Mouse (Mus musculus) forebrain, embryonic 12.5 days (tissue): Measurements from ENCODE around the gene Uvrag. TPM values are rescaled to one million over a fixed set of nuclear protein-coding genes. Genes with fewer than 3 reads are reported as not detected.

ENCODE experiments used
- ATAC-seq: fragments of 200-750 bp; cut with Nextera tagmentation; 2 replicates; pipeline ENCODE4 v1.8.0; 2017; ENCODE audit warnings: moderate TSS enrichment; ENCODE audit not compliant: low FRiP score
- H3K27ac ChIP-seq: fragments of 300-500 bp; sonication (generic); 2 replicates; pipeline ENCODE4 v1.5.1; 2016; ENCODE audit warnings: mild to moderate bottlenecking
- H3K27me3 ChIP-seq: fragments of 300-500 bp; sonication (generic); 2 replicates; pipeline ENCODE4 v1.6.1; 2016; ENCODE audit warnings: mild to moderate bottlenecking
- H3K36me3 ChIP-seq: fragments of 300-500 bp; sonication (generic); replicated peaks from 2 replicates; pipeline ENCODE4 v1.6.1; 2016; ENCODE audit warnings: mild to moderate bottlenecking
- H3K4me1 ChIP-seq: fragments of 300-500 bp; sonication (generic); 2 replicates; pipeline ENCODE4 v1.6.1; 2016
- H3K4me2 ChIP-seq: fragments of 300-500 bp; sonication (generic); 2 replicates; pipeline ENCODE4 v1.6.1; 2016; ENCODE audit warnings: mild to moderate bottlenecking, moderate library complexity
- H3K4me3 ChIP-seq: fragments of 300-500 bp; sonication (generic); replicated peaks from 2 replicates; pipeline ENCODE4 v1.5.1; 2016; ENCODE audit warnings: mild to moderate bottlenecking
- H3K9ac ChIP-seq: fragments of 300-500 bp; sonication (generic); 2 replicates; pipeline ENCODE4 v1.6.1; 2016; ENCODE audit warnings: mild to moderate bottlenecking
- H3K9me3 ChIP-seq: fragments of 300-500 bp; sonication (generic); 2 replicates; pipeline ENCODE4 v1.6.1; 2016
- WGBS: fragments of 180-500 bp; shearing (Covaris S2); methylation state at CpG from one replicate; pipeline ENCODE4 v1.1.7; 2016; 5-methylcytosine and 5-hydroxymethylcytosine counted together
- polyA plus RNA-seq: library from polyadenylated mRNA; unstranded; fragments of >200 nt; fragmentation: Nextera tagmentation; extraction: Ambion mirVana; gene quantifications from 2 replicates; pipeline ENCODE4 v1.2.1, GENCODE M21; 2016

Uvrag gene
- polyA plus RNA-seq, 1 experiment from 2014 or later = 16.1 TPM

DNA sequence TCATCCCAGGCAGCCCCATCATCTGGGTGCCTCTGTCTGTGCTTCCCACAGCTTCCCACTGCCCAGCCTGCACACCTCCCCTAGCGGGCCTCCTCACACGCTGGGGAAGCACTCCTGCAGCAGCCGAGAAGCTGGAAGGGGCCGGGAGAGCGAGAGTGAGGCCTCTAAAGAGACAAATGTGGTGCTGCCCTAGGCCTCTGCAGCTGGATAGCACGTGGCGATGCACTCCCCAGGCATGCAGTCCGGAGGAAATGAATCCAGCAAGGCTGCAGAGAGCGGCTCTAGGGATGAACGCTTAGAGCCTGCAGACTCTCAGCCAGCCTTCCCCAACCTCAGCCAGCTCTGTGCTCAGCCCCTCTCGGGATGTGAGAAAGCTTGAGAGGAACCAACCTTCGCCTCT is 270.1 kb downstream of the Uvrag start:
- no peak overlapping the region for H3K4me3 ChIP-seq
- no peak overlapping the region for H3K27ac ChIP-seq
- H3K4me2 ChIP-seq = no peak overlapping the region
- no peak overlapping the region for H3K9ac ChIP-seq
- H3K27me3 ChIP-seq = peaks cover 11% of the 10 kb centered on the region; the same call in 1 of the 2 replicates
- H3K9me3 ChIP-seq = no peaks in the 10 kb centered on the region
- peaks cover 24% of the 10 kb centered on the region for H3K4me1 ChIP-seq
- H3K36me3 ChIP-seq = no peaks in the 10 kb centered on the region
- WGBS = 25% methylated on average over 12 of the region's 12 CpGs
- ATAC-seq = no peak

DNA sequence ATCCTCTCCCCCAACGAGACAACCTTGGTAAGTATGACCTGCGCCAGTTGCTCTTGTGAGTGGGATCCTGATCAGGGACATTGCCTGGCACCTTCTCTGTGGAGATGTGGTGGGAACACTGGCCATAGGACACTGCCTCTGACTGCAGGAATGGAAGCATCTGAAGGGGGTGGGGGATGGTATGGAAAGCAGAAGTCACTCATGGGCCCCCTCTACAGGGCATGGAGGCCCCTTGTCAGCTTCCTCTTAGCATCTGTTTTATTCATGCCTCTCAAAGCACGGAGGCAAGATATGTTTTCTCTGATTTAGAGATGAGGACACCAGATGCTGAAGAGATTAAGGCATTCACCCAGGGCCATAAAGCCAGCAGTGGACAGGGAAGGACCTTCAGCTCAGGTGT is 271.9 kb downstream of the Uvrag start:
- Histone ChIP-seq H3K4me3 (no peak overlapping the region), H3K9me3 (no peaks in the 10 kb centered on the region), H3K4me2 (no peak overlapping the region), H3K27me3 (peaks cover 8% of the 10 kb centered on the region; the same call in 1 of the 2 replicates), H3K36me3 (no peaks in the 10 kb centered on the region), H3K27ac (no peak overlapping the region), H3K9ac (no peak overlapping the region), H3K4me1 (peaks cover 18% of the 10 kb centered on the region)
- WGBS = 54% methylated on average over 3 of the region's 3 CpGs
- no peak for ATAC-seq

DNA sequence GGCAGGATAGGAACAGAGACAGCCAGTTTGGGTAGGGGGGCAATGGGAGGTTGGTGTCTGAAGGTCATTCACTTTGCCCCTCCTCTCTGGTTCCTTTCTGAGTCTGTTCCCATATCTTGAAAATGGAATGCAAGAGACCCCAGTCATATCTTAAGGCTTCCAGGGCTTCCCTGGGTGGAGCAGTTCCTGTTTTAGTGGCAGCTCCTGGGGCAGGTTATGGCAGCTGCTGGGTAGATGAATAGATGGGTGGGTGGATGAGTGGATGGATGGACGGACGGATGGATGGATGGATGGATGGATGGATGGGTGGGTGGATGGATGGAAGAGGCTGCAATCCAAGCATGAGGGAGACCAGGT is 273.2 kb downstream of the Uvrag start:
- Histone ChIP-seq H3K4me2 (no peak overlapping the region), H3K27ac (no peak overlapping the region), H3K9me3 (no peaks in the 10 kb centered on the region), H3K36me3 (no peaks in the 10 kb centered on the region), H3K27me3 (peaks cover 5% of the 10 kb centered on the region; the same call in 1 of the 2 replicates), H3K4me3 (no peak overlapping the region), H3K4me1 (peaks cover 18% of the 10 kb centered on the region), H3K9ac (no peak overlapping the region)
- 86% methylated on average over 2 of the region's 2 CpGs for WGBS
- no peak for ATAC-seq

DNA sequence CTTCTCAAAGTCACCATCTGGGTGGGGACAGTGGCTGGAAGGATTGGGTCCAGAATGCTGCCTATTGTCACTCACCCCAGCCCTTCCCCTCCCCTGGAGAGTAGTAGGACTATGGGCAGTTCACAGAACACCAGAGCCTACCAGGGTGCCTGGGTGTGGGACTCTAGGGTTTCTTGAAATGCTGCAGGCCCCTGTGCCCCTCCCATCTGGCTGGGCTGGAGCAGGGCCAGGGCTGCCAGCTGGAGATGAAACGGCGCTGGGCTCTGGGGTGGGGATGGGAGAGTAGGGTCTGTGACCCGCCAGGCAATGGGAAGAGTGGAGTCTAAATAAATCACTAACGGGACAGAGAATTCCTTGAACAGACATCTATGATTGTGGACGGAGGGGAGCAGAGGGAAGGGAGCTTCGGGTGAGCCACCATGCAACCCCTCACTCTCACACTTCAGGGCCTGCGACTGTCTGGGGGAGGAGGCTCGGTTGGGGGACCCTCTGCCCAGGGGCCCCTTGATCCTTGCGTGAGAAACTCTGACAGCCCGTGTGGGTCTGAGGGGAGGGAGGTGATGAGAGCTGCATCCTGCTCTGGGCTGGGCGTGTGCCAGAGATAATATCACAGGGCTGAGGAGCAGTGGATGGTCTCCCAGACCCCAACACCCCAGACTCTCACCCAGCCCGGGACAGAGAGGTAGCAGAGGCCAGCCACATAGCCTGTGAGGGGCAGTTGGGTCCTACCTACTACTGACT is 273.7 kb downstream of the Uvrag start:
- H3K4me2 ChIP-seq = no peak overlapping the region
- no peak overlapping the region for H3K9ac ChIP-seq
- no peak overlapping the region for H3K27ac ChIP-seq
- no peaks in the 10 kb centered on the region for H3K36me3 ChIP-seq
- H3K9me3 ChIP-seq = no peaks in the 10 kb centered on the region
- H3K27me3 ChIP-seq = peaks cover 5% of the 10 kb centered on the region; the same call in 1 of the 2 replicates
- peak; percentile 14; the same call in 1 of the 2 replicates for ATAC-seq
- peaks cover 18% of the 10 kb centered on the region for H3K4me1 ChIP-seq
- WGBS = 33% methylated on average over 12 of the region's 12 CpGs
- no peak overlapping the region for H3K4me3 ChIP-seq

DNA sequence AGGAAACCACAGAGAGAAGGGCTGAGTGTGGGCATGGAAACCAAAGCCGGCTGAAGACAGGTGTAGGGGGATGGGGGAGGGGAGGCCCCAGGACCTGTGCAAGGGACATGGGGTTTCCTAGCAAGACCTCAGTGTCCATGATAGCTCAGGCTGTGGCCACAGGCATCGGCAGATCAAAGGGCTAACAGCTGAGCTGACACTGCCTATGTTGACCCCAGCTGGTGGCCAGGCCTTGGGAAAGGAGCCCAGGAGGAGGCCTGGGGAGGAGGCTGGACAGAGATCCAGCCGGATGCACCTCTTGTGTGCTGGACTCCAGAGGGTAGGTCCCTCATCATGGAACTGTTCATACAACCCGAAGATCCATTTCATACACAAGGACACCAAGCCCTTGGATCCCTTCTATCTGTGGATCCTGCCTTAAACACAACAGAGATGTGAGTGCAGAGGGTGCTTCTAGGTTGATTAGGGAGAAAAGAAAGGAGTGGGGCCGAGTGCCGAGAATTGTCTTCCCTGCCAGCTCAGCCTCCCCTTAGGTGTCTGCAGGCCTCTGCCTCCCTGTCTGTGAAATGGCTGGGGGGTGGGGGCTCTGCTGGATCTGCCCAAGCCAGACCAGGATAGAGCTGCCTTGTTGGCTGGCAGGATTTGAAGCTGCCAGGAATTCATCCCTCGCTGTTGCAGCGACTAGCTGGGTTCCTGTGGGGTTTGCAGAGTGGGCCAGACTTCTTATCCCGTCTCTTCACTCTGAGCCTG is 276.8 kb downstream of the Uvrag start:
- no peak for ATAC-seq
- H3K27ac ChIP-seq = no peak overlapping the region
- H3K9ac ChIP-seq = no peak overlapping the region
- H3K9me3 ChIP-seq = no peaks in the 10 kb centered on the region
- H3K4me1 ChIP-seq = peaks cover 13% of the 10 kb centered on the region
- no peaks in the 10 kb centered on the region for H3K27me3 ChIP-seq
- 50% methylated on average over 9 of the region's 9 CpGs for WGBS
- H3K4me3 ChIP-seq = no peak overlapping the region
- no peaks in the 10 kb centered on the region for H3K36me3 ChIP-seq
- no peak overlapping the region for H3K4me2 ChIP-seq

DNA sequence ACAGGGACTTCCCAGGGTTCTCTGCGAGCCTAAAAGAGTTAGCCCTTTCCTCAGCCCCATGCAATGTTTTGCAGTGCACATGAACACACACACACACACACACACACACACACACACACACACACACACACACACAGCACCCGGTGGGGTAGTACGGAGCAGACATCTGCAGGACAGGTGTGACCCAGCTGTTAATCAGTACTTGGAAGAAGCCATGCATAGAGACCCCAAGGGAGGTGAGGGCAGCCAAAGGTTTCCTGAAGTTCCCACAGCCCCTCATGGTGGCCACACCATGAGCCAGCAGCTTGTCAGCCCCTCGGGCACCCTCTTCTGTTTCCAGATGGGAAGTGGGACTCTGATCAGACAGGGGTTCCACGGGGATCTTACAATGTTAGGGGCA is 277.9 kb downstream of the Uvrag start:
- Histone ChIP-seq H3K4me3 (no peak overlapping the region), H3K27me3 (no peaks in the 10 kb centered on the region), H3K9me3 (no peaks in the 10 kb centered on the region), H3K4me2 (no peak overlapping the region), H3K4me1 (peaks cover 13% of the 10 kb centered on the region), H3K27ac (no peak overlapping the region), H3K36me3 (no peaks in the 10 kb centered on the region), H3K9ac (no peak overlapping the region)
- WGBS = 81% methylated on average over 5 of the region's 5 CpGs
- no peak for ATAC-seq

DNA sequence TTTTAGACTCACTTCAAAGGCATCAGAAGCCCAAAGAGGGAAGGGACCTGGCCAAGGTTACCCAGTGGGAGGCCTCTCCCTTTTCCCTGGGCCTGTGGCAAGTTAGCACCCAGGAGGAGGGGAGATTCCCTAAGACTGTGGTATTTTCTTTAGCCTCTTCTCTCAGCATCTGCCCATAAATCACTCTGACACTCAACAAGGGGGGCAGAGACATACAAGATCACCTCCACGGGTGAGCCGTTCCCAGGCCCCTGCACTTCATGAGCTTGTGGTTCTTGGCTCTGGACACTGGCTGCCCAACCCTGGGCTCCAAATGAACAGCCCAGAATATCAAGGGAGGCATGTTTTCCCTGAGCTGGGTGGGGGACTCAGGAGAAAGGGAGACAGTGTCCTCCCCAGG is 279.9 kb downstream of the Uvrag start:
- Histone ChIP-seq H3K4me1 (peaks cover 10% of the 10 kb centered on the region), H3K9ac (no peak overlapping the region), H3K4me3 (no peak overlapping the region), H3K36me3 (no peaks in the 10 kb centered on the region), H3K9me3 (no peaks in the 10 kb centered on the region), H3K4me2 (no peak overlapping the region), H3K27ac (no peak overlapping the region), H3K27me3 (no peaks in the 10 kb centered on the region)
- 79% methylated on average over 2 of the region's 2 CpGs for WGBS
- ATAC-seq = no peak

DNA sequence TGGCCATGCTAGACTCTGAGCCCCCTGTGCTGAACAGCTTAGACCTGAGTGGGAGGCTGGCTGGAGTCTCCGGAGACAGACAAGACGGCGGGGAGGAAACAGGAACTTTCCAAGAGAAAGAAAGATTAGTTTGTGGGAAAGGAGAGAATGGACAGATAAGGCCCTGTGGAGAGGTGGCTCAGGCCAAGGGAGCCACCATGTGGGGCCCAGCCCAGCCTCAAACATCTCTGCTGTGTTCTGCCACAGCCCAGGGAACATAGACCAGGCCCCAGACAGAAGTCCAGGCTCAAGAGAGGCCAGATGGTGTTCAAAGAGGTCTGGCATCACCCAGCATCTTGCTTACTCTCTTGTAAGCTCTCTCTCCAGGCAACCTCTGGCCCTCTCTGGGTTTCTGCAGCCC is 283.8 kb downstream of the Uvrag start:
- no peak overlapping the region for H3K9ac ChIP-seq
- H3K4me1 ChIP-seq = peaks cover 11% of the 10 kb centered on the region
- 70% methylated on average over 3 of the region's 3 CpGs for WGBS
- H3K4me3 ChIP-seq = no peak overlapping the region
- no peaks in the 10 kb centered on the region for H3K36me3 ChIP-seq
- H3K27me3 ChIP-seq = no peaks in the 10 kb centered on the region
- ATAC-seq = no peak
- no peak overlapping the region for H3K27ac ChIP-seq
- no peaks in the 10 kb centered on the region for H3K9me3 ChIP-seq
- H3K4me2 ChIP-seq = no peak overlapping the region

DNA sequence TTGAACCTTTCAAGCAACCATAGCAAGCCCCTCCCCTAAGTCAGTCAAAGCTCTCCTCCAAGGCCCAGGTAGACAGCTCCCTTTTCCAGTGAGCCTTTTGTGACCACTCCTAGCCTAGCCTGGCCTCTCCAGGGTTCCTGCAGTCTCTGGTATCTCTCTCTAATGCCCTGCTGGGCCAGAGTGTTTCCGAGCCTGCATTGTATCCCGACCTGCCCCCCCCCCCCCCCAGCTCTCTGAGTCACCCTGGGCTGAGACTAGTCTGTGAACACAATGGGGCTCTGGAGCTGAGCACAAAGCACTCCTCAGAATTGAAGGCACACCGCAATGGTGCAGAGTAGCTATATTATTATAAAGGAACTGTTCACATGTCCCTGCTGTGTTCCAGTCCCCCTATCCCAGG is 284.8 kb downstream of the Uvrag start:
- H3K27ac ChIP-seq = no peak overlapping the region
- no peak overlapping the region for H3K9ac ChIP-seq
- H3K36me3 ChIP-seq = no peaks in the 10 kb centered on the region
- WGBS = 14% methylated on average over 3 of the region's 3 CpGs
- no peak overlapping the region for H3K4me2 ChIP-seq
- no peak overlapping the region for H3K4me3 ChIP-seq
- H3K4me1 ChIP-seq = peaks cover 11% of the 10 kb centered on the region
- no peaks in the 10 kb centered on the region for H3K9me3 ChIP-seq
- ATAC-seq = peak; percentile 20; the same call in 1 of the 2 replicates
- H3K27me3 ChIP-seq = no peaks in the 10 kb centered on the region

DNA sequence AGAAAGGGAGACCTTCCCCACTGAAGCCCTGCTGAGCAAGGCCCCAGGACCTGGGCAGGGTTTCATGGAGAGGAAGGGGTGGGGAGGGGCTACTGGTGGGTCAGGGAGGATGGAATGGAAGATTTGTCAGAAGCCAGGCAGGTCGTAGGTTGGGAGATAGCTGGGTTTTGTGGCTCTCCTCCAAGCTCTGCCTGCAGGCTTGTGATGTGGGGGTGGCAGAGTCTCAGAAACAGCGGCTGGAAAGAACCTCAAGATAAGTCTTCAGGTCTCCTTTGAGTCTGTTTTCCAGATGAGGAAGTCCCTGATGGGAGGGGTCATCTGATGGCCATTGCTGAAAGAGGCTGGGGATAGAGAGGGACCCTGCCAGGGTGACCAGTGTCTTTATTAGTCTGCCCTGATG is 285.6 kb downstream of the Uvrag start:
- peaks cover 11% of the 10 kb centered on the region for H3K4me1 ChIP-seq
- no peak overlapping the region for H3K4me3 ChIP-seq
- no peaks in the 10 kb centered on the region for H3K9me3 ChIP-seq
- no peak overlapping the region for H3K27ac ChIP-seq
- H3K27me3 ChIP-seq = no peaks in the 10 kb centered on the region
- ATAC-seq = no peak
- WGBS = 70% methylated on average over 2 of the region's 2 CpGs
- no peaks in the 10 kb centered on the region for H3K36me3 ChIP-seq
- no peak overlapping the region for H3K9ac ChIP-seq
- no peak overlapping the region for H3K4me2 ChIP-seq

DNA sequence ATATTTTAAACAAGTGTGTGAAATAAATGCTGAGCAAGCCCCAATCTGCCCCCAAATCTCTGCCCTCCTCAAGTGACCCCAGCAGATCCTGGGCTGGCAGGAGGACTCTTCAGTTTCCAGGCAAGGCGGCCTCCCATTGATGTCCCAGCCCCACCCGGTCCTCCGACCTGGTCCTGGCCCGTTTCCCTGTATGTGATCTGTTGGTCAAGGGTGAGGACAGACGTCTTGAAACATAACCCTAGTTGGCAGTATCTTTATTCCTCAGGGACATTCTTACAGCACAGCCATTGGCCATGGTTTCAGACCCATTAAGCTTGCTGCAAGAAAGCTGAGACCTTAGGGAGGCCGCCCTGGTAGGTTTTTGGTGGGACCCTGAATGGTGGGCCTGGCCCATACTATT is 287.1 kb downstream of the Uvrag start:
- Histone ChIP-seq H3K4me3 (no peak overlapping the region), H3K9me3 (no peaks in the 10 kb centered on the region), H3K36me3 (no peaks in the 10 kb centered on the region), H3K4me2 (no peak overlapping the region), H3K27me3 (no peaks in the 10 kb centered on the region), H3K27ac (no peak overlapping the region), H3K4me1 (peaks cover 11% of the 10 kb centered on the region), H3K9ac (no peak overlapping the region)
- no peak for ATAC-seq
- 88% methylated on average over 6 of the region's 6 CpGs for WGBS

DNA sequence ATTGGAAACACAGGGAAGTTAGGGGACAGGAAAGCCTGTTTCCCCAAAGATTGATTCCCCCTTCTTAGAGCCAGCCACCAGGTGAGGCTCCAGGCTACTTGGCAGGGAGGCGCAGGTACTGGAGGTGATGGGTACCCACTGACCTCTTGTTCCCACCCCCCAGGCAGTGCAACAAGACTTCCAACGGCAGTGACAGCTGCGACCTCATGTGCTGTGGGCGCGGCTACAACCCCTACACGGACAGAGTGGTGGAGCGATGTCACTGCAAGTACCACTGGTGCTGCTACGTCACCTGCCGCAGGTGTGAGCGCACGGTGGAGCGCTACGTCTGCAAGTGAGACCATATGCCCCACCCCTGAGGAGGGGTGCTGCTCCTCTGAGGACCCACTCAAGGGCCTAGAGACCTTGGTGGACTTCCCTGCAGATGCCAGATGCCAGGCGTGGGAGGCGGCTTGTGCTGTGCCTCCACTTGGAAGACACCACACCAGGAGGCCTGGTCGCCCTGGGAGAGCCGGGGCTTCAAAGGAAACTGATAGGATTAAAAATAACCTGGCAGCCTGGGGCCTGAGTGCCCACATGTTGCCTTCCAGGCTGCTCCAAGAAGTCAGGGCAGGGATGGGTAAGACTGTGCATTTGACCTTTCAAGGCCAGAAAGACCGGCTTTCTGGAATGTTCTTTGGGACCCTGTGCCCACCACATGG is 287.8 kb downstream of the Uvrag start:
- Histone ChIP-seq H3K27me3 (no peaks in the 10 kb centered on the region), H3K4me3 (no peak overlapping the region), H3K9ac (no peak overlapping the region), H3K9me3 (no peaks in the 10 kb centered on the region), H3K4me1 (peaks cover 11% of the 10 kb centered on the region), H3K4me2 (no peak overlapping the region), H3K36me3 (no peaks in the 10 kb centered on the region), H3K27ac (no peak overlapping the region)
- no peak for ATAC-seq
- WGBS = 79% methylated on average over 18 of the region's 18 CpGs
